Mouse (Mus musculus): ENCODE measurements around the gene Mta1.

GRCm38 (mm10) chr12:113063700-113064099 is 34.4 kb upstream of the Mta1 start:
- TF ChIP-seq EP300 (optimal IDR thresholded peaks at IDR 0.05) (no peak), CTCF (IDR thresholded peaks at IDR 0.05; ENCODE audit: low read depth) (no peak)

Measured in stomach, postnatal 0 days (tissue).